Mouse (Mus musculus): Measurements from ENCODE around the gene Lcorl.

Gene Lcorl

DNA sequence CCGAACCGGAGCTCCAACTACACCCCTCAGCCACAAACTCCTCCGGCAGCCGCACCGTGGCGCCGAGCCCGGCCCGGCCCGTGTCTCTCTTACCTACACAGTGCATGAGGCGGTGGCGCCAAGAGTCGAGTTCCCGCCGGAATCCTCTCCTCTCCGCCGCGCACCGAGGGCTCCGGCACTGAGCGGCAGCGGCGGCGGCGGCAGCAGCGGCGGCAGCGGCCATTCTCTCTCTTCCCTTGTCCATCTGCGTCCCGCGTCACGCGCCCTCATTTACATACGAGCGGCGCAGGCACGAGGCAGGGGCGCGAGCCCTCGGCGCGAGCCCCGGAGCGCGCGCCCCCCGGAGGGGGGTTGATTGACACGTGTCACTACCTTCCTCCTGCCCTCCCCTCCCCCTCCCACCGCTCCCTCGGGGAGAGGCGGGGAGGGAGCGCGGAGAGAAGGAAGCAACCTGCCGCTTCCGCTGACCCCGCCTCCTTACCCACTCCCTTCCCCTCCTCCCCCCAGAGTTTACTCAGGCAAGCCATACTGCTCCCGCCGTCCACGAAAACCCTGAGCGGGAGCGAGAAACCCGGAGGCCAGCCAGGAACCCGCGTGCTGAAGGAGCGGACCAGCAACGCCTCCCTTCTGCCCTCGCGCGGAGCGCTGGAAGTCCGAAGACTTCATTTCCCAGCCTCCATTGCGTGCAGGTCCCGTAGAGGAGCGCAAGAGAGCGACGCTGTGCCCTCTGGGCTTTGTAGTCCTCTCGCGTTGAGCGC, at the start of gene Lcorl:
Lcorl (minus strand) TSS at position 362 of the 758 bp plus-strand sequence.
- peak; percentile 94 for DNase-seq (ENCODE audit: low read depth, low spot score)

DNA sequence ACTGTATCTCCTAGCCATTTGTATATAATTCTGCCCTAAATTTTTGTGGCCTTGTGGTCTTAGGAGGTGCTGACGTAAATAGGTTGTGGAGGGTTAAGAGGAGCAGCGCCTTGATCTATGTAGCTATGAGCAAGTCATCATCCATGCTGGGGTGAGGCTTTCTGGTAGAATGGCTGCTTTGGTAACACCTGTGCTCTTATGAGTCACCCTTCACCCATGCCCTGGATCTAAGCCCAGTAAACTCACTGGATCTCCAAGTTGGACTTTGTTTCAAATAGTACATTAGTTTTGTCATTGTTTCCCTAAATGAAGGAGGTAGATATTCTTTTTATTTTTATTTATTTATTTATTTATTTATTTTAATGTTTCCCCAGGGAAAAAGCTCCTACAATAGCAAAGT, 47.3 kb upstream of the Lcorl start:
- DNase-seq (ENCODE audit: low read depth, low spot score), result no peak

- DNase-seq (ENCODE audit: low read depth, low spot score), result no peak
These were observed 45.8 kb upstream of the Lcorl start for GRCm38 (mm10) chr5:45903246-45903645.

GRCm38 (mm10) chr5:45895362-45895761, 37.9 kb upstream of the Lcorl start:
- no peak for DNase-seq (ENCODE audit: low read depth, low spot score)

- DNase-seq (ENCODE audit: low read depth, low spot score), result no peak
These were observed 36.3 kb upstream of the Lcorl start for GRCm38 (mm10) chr5:45893696-45894095.

- no peak for DNase-seq (ENCODE audit: low read depth, low spot score)
These were observed 18.9 kb upstream of the Lcorl start for GRCm38 (mm10) chr5:45876328-45876727.

DNA sequence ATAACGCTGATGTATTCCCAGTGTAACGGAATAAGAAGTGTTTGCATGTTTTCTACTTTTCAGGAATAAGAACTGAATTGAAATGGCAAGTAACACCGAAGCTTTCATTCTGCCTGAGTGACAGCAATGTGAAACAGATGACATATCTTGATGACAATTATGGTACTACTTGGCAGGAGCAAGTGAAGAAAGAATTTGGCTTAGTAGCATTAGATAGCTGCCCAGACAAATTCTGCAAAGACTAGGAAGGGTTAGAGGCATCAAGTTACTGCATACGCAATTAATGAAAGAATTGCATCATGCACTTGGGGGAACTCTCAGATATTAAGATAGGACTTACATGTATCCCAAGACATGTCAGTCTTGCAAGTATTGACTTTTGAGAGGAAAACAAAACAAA, 18.1 kb upstream of the Lcorl start:
- no peak for DNase-seq (ENCODE audit: low read depth, low spot score)

DNA sequence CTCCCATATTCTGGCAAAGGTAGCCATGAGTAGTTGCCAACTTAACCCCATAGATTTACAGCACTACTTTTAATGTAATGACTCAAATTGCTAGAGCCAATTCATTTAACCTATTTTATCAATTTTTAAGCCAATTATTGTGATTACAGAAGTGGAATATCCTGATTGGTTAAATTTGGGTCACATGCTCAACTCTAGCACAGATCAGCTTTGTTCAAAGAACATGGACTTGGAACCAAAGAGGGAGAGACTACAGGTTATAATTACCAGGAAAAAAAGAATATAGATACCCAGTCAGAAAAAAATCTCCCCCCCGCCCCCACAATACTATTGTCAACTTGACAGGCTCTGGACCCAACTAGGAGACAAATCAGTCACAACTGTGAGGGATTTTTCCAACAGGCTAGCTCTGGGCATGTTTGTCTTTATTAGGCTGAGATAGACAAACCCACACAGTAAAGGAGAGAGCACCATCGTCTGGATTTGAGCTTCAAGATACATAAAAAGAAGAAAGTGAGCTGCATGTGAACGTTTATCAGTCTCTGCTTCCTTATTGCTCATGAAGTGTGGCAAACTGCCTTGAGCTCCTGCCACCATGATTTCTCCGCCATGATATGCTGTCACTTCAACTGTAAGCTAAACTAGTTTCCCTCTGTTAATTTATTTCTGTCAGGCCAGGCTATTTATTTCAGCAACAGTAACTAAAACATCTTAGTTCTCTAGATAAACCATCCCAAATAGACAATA, 17.0 kb upstream of the Lcorl start:
- DNase-seq (ENCODE audit: low read depth, low spot score), result no peak

DNA sequence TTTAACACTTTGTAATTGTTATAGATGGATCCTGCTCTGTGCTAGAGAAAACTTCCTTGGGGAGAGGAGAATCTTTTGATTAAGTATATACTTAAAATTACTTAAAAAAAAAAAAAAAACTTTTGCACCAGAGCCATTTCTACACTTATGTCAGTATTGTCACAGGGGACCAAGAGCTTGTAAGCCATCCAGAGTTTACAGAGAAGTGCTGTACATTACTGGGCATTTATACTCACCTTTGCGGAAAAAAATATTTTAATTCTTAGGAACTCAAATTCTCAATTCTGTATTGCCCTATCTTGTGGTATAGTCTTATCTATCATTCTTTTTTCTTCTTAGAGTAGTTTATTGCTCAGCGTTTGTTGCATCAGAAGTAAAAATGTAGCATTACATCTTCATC, 953 bp upstream of the Lcorl start:
- DNase-seq (ENCODE audit: low read depth, low spot score), result no peak

- no peak for DNase-seq (ENCODE audit: low read depth, low spot score)
These were observed 550 bp downstream of the Lcorl start for GRCm38 (mm10) chr5:45856876-45857253.

DNA sequence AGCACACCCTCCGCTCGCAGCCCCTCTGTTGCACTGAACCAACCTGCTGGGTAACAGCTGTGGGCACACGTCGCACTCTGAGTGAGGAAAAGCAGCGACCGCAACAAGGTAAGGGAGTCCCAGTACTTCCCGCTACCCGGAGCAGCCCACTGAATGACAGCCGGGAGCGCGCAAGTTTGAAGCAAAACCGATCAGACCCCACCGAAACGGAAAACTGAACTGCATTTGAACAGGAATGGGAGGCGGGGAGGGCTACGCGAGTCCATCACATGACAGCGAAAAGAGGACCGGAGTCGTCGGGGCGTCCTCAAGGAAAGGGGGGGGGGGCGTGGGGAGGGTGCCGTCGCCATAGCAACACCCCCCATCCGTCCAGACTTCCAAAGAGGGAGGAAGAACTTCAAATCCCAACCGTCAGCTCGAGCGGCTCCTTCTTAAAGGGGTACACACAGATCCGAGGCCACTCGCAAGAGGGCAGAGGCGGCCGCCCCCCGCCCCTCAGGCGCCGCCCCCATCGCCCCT, 1.1 kb downstream of the Lcorl start:
- peak; percentile 64 for DNase-seq (ENCODE audit: low read depth, low spot score)

DNA sequence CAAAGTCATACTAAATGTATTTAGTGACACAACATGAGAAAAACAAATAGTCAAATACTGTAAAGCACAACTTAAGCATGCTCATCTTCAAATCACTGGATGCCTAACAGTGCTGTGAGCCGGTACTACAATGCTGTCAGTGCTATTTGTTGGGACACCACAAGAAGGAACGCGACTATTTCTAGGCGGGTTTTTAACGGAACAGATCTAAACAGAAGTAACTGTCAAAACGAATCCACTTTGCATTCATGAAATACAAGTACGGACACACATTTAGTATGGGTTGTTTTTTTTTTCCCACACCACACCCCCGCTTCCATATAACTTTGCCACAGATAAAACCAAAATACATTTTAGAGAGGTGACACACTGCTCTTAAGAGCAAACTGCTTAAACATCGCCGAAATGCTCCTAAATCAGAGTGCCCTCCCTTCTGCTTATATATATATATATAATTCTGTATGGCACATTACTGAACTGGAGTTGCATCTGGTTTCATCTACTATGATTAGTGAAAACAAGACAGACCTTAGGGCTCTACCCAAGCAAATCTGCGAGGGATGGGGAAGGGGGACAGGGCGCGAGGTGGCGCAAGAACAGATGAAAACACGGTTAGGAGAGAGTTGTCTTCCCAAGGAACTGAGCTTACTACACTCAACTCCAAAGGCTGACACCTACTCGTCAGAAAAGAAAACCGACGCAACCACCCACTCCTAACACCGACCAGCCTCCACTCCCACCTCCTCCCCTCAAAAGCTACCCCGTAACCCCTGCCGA, 1.7 kb downstream of the Lcorl start:
- DNase-seq (ENCODE audit: low read depth, low spot score), result no peak

DNA sequence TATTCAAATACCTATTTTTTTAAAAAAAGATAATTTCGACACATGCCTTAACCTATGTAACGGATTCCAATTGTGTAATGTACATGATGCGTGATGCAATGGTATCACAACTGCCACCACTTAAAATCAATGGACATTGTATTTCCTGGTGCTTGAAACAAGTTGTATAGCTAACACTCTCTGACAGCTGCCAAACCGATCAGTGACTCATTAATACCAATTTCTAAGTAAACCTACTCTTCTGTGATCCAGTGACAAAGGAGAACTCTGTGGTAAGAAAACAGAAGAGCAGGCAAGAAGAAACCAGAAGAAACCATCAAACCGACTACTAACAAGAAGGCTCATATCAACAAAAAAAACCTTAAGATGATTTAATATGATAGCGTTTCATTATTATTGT, 12.7 kb downstream of the Lcorl start:
- DNase-seq (ENCODE audit: low read depth, low spot score), result no peak

DNA sequence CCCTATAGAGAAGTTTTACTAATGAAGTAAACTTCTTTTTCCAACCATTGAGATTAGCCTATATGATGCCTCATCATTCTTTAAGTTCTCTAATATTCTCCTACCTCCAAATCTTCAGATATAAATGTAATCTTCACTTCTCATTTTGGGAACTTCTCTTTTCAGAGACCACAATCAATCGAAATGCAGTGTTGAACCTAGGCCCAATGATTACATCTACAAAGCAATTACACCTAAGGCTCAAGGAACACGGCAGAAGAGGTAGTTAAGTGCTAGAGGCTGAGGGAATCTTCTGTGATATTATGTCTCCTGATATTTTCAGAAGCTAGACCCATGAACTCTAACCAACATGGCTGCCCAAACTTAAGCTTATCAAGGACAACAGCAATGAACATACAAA, 22.3 kb downstream of the Lcorl start:
- no peak for DNase-seq (ENCODE audit: low read depth, low spot score)

DNA sequence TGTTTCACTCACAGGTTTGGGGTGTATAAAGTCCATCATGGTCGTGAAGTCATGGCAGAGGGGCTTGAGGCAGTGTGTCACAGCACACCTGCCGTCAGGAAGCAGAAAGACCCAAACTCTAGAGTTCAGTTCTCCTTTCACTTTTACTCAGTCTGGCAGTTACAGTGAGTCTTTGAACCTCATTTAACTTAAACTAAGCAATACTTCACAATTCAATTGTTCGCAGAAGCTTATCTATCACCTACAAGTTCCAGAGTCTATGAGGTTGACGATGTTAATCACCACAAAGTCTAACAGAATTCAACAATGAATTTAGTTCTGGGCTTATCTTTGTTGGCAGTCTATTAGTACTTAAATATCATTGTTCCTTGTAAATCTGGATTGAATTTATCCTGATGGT, 45.9 kb downstream of the Lcorl start:
- DNase-seq (ENCODE audit: low read depth, low spot score), result no peak

GRCm38 (mm10) chr5:45791864-45792263, 65.6 kb downstream of the Lcorl start:
- no peak for DNase-seq (ENCODE audit: low read depth, low spot score)

GRCm38 (mm10) chr5:45790221-45790620, 67.2 kb downstream of the Lcorl start:
- no peak for DNase-seq (ENCODE audit: low read depth, low spot score)

DNA sequence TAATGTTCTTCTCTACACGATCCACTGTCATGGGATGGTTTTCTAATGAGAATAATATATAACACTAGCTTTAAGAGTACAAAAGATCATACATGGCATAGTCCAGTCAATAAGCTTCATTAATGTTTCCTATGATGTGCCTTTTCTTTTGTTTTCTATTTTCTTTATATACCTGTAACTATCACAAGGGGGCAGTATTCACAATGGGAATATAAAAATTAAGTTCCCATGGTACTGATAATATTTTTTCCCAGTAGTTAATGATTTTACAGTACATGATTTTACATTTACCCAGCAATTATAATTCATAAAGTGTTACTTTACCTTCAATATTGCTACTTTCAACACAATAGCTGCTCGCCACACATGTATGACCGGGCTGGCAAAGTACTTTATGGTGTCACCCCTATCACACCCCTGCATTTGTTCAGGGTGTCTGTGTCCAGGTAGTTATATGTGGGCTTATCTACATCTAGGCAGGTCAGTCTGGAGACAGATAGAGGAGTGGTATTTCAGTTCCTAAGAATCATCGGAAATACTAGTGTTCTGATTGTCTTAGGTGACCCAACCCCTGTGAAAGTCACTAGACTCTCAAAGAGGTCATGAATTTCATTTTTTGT, 99.8 kb downstream of the Lcorl start:
- DNase-seq (ENCODE audit: low read depth, low spot score), result no peak

DNA sequence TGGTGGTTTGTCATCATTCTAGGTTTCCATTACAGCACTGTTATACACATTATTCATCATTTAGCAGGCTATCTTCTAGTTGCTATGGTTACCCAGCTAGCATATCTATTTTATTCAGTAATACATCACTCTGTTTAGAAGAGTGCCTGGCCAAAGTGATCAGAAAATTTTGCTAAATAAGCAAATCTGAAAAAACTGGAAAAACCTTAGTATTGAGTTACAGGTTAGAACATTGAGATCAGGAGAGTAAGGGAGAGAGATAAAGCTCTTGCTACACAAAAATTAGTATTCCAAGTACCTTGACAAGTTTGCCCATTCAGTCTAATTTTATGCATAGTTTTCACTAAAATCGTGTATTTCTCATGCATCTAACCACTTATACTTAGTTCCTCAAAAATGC, 119.5 kb downstream of the Lcorl start:
- no peak for DNase-seq (ENCODE audit: low read depth, low spot score)

- no peak for DNase-seq (ENCODE audit: low read depth, low spot score)
These were observed 123.7 kb downstream of the Lcorl start for GRCm38 (mm10) chr5:45733751-45734150.

DNA sequence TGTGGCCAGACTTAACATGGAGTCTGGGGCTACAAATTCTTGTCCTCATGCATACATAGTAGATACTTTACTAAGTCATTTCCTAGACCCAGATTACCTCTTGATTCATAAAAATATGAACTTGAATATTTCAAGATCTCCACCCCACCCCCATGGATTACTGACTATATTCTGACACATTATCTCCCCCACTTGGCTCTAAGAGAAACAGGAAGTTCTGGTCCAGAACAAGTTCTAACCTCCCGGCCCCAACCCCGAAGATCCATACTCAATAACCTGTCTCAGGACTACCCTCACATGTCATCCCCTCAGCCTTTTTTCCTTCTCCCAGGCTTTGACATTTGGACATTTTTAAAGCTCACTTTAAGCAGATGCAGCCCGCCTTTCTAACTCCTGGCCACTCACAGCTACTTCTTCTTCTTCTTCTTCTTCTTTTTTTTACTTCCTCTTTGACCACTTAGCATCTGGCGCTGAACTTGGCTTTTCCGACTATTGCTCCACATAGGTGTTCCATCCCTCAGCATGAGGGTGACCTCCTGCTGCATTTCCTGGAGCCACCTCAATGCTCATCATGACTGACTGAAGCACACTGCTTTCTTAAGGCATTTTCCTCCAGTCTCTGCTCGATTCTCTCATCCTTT, 138.4 kb downstream of the Lcorl start:
- DNase-seq (ENCODE audit: low read depth, low spot score), result no peak

Data from brain, embryonic 18.5 days (tissue).